Mouse (Mus musculus) myocyte (in vitro differentiated cells): ENCODE measurements around the gene Atp6v0d1. TPM values are rescaled to one million over a fixed set of nuclear protein-coding genes. Genes with fewer than 3 reads are reported as not detected.

Experiments
- H3K27me3 ChIP-seq: one replicate; pipeline ENCODE4 v1.6.1; 2011; ENCODE audit not compliant: control insufficient read depth, insufficient read depth, insufficient read length
- H3K36me3 ChIP-seq: one replicate; pipeline ENCODE4 v1.6.1; 2011; ENCODE audit not compliant: control insufficient read depth, insufficient read depth
- H3K4me2 ChIP-seq: one replicate; pipeline ENCODE4 v1.6.1; 2011; ENCODE audit warnings: low read depth, control low read depth
- H3K4me3 ChIP-seq: one replicate; pipeline ENCODE4 v1.5.1; 2011; ENCODE audit warnings: mild to moderate bottlenecking, control low read depth, moderate library complexity
- H3K79me2 ChIP-seq: one replicate; pipeline ENCODE4 v1.6.1; 2011; ENCODE audit not compliant: control insufficient read depth, insufficient read depth
- H3ac ChIP-seq: one replicate; pipeline ENCODE4 v1.6.1; 2011; ENCODE audit not compliant: control insufficient read depth, insufficient read length
- CEBPB ChIP-seq: IDR thresholded peaks from 2 replicates; pipeline ENCODE4 v1.6.1; 2011; ENCODE audit warnings: mild to moderate bottlenecking, moderate library complexity; ENCODE audit not compliant: poor library complexity, insufficient read depth, severe bottlenecking
- E2F4 ChIP-seq: IDR thresholded peaks from one replicate; pipeline ENCODE4 v1.6.1; 2011; ENCODE audit warnings: mild to moderate bottlenecking, control low read depth, moderate library complexity; ENCODE audit not compliant: insufficient read depth
- MAX ChIP-seq: IDR thresholded peaks from one replicate; pipeline ENCODE4 v1.6.1; 2011; ENCODE audit warnings: low read depth, mild to moderate bottlenecking, control low read depth
- MYOD1 ChIP-seq, 3 experiments: IDR thresholded peaks; one replicate each; pipeline ENCODE4 v1.6.1; 2011; ENCODE audit warnings: control low read depth in 2 of 3, low read depth in 2 of 3, mild to moderate bottlenecking in 2 of 3, moderate library complexity in 1 of 3; ENCODE audit not compliant: insufficient read length in 2 of 3, control insufficient read depth in 1 of 3
- MYOG ChIP-seq, 3 experiments: IDR thresholded peaks; one replicate each; pipeline ENCODE4 v1.6.1; 2011; ENCODE audit warnings: control low read depth in 2 of 3, low read depth in 2 of 3, mild to moderate bottlenecking in 2 of 3; ENCODE audit not compliant: insufficient read length in 2 of 3, control insufficient read depth in 1 of 3, insufficient read depth in 1 of 3
- POLR2A ChIP-seq: IDR thresholded peaks from one replicate; pipeline ENCODE4 v1.6.1; 2011; ENCODE audit warnings: low read depth, mild to moderate bottlenecking, control low read depth, moderate library complexity; ENCODE audit not compliant: insufficient read length
- POLR2AphosphoS2 ChIP-seq: IDR thresholded peaks from one replicate; pipeline ENCODE4 v1.6.1; 2011; ENCODE audit warnings: low read depth, control low read depth; ENCODE audit not compliant: insufficient read length
- REST ChIP-seq: IDR thresholded peaks from one replicate; pipeline ENCODE4 v1.6.1; 2011; ENCODE audit warnings: mild to moderate bottlenecking, control low read depth, moderate library complexity; ENCODE audit not compliant: insufficient read depth, insufficient read length
- SRF ChIP-seq: IDR thresholded peaks from one replicate; pipeline ENCODE4 v1.6.1; 2011; ENCODE audit warnings: low read depth; ENCODE audit not compliant: control insufficient read depth, insufficient read length
- TCF12 ChIP-seq: IDR thresholded peaks from one replicate; pipeline ENCODE4 v1.6.1; 2011; ENCODE audit warnings: mild to moderate bottlenecking, control low read depth; ENCODE audit not compliant: poor library complexity, insufficient read depth, severe bottlenecking
- TCF3 ChIP-seq: IDR thresholded peaks from one replicate; pipeline ENCODE4 v1.6.1; 2011; ENCODE audit warnings: low read depth, control low read depth; ENCODE audit not compliant: insufficient read length
- USF1 ChIP-seq: IDR thresholded peaks from one replicate; pipeline ENCODE4 v1.6.1; 2011; ENCODE audit warnings: low read depth, mild to moderate bottlenecking, control low read depth, moderate library complexity
- polyA plus RNA-seq: library from polyadenylated mRNA; unstranded; fragments of >200 nt; fragmentation: generic; extraction: Trizol; gene quantifications from one replicate; pipeline ENCODE4 v1.2.1, GENCODE M21; 2012; ENCODE audit warnings: missing spikeins

Atp6v0d1 gene
- polyA plus RNA-seq, 1 experiment = 126 TPM

- no peaks in the 10 kb centered on the region for H3K27me3 ChIP-seq
- no peak overlapping the region for H3K4me3 ChIP-seq
- H3K4me2 ChIP-seq = peak overlapping the region; percentile 12
- H3K79me2 ChIP-seq = no peaks in the 10 kb centered on the region
- H3ac ChIP-seq = no peak overlapping the region
- TF ChIP-seq MYOD1 (IDR thresholded peaks at IDR 0.05; ENCODE audit: control insufficient read depth in 1 of 3, insufficient read length in 2 of 3, low read depth in 2 of 3) (no peak), POLR2AphosphoS2 (no peak), USF1 (peak; percentile 23), MAX (no peak)
- H3K36me3 ChIP-seq = no peaks in the 10 kb centered on the region
Measured at GRCm38 (mm10) chr8:105601301-105601700, 35.5 kb upstream of the Atp6v0d1 start.

DNA sequence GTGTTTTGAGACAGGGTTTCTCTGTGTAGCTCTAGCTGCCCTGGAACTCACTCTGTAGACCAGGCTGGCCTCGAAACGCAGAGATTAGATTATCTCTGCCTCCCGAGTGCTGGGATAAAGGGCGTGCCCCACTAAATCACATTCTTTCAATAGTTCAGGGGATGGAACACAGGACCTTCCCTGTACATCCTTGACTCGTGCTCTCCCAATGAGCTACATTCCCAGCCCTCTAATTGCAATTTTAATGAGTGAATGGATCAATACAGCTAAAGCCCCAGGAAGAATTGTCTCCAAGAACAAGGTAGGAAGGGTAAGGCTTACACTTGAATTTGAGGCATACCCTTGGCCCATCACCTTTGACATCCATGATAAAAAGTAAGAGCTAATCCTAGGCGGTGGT, 32.9 kb upstream of the Atp6v0d1 start:
- Histone ChIP-seq H3K4me2 (no peak overlapping the region), H3K4me3 (no peak overlapping the region), H3K79me2 (no peaks in the 10 kb centered on the region), H3K36me3 (no peaks in the 10 kb centered on the region), H3ac (no peak overlapping the region), H3K27me3 (no peaks in the 10 kb centered on the region)
- TF ChIP-seq MAX = no peak
- TF ChIP-seq USF1 = no peak
- TF ChIP-seq MYOG (IDR thresholded peaks at IDR 0.05; ENCODE audit: control insufficient read depth in 1 of 3, insufficient read depth in 1 of 3, insufficient read length in 2 of 3, low read depth in 2 of 3) = no peak
- no peak for TF ChIP-seq MYOD1 (IDR thresholded peaks at IDR 0.05; ENCODE audit: control insufficient read depth in 1 of 3, insufficient read length in 2 of 3, low read depth in 2 of 3)
- TF ChIP-seq SRF = no peak
- no peak for TF ChIP-seq REST
- TF ChIP-seq CEBPB = no peak

GRCm38 (mm10) chr8:105596362-105597034, 30.7 kb upstream of the Atp6v0d1 start:
- Histone ChIP-seq H3K27me3 (no peaks in the 10 kb centered on the region), H3ac (no peak overlapping the region), H3K4me3 (peak overlapping the region; percentile 40)

GRCm38 (mm10) chr8:105594451-105595242, 28.8 kb upstream of the Atp6v0d1 start:
- Histone ChIP-seq H3K36me3 (no peaks in the 10 kb centered on the region), H3K4me3 (peak overlapping the region; percentile 40), H3K4me2 (peak overlapping the region; percentile 91), H3K79me2 (no peaks in the 10 kb centered on the region), H3ac (no peak overlapping the region), H3K27me3 (no peaks in the 10 kb centered on the region)
- TF ChIP-seq POLR2A = peak; percentile 8
- TF ChIP-seq MAX = no peak

More at GRCm38 (mm10) chr8:105596362-105597034, 30.7 kb upstream of the Atp6v0d1 start:
- no peaks in the 10 kb centered on the region for H3K79me2 ChIP-seq
- TF ChIP-seq TCF12 (no peak), TCF3 (no peak), REST (no peak), POLR2A (no peak), SRF (no peak), E2F4 (no peak), MYOG (IDR thresholded peaks at IDR 0.05; ENCODE audit: control insufficient read depth in 1 of 3, insufficient read depth in 1 of 3, insufficient read length in 2 of 3, low read depth in 2 of 3) (peak in 1 of 3 experiments; percentile 42), MYOD1 (IDR thresholded peaks at IDR 0.05; ENCODE audit: control insufficient read depth in 1 of 3, insufficient read length in 2 of 3, low read depth in 2 of 3) (peak in 1 of 3 experiments; percentile 36), USF1 (no peak), MAX (no peak), POLR2AphosphoS2 (no peak), CEBPB (no peak)
- no peaks in the 10 kb centered on the region for H3K36me3 ChIP-seq
- peak overlapping the region; percentile 91 for H3K4me2 ChIP-seq

DNA sequence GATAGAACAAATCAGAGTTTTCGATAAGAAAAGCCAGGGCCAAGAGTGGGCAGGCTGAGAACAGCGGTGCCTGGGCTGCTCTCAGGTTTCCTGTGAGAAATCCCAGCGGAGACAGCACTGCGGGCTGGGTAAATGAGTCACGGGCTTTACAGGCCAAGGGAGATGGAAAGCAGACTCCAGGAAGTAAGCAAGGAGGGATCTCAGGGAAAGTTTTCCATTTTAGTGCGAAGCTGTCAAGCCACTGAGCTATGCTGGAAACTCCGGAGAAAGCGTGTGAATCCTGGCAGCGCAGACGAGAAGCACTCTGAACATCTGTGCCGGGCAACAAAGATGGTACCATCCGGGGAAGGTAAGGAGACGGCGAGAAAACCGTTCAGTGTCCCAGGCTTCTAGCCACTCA, 28.0 kb upstream of the Atp6v0d1 start:
- peak overlapping the region; percentile 91 for H3K4me2 ChIP-seq
- H3K79me2 ChIP-seq = no peaks in the 10 kb centered on the region
- H3K27me3 ChIP-seq = no peaks in the 10 kb centered on the region
- H3ac ChIP-seq = no peak overlapping the region
- no peaks in the 10 kb centered on the region for H3K36me3 ChIP-seq
- H3K4me3 ChIP-seq = peak overlapping the region; percentile 40
- TF ChIP-seq USF1 = no peak
- TF ChIP-seq TCF3 = no peak
- no peak for TF ChIP-seq MAX
- TF ChIP-seq MYOG (IDR thresholded peaks at IDR 0.05; ENCODE audit: control insufficient read depth in 1 of 3, insufficient read depth in 1 of 3, insufficient read length in 2 of 3, low read depth in 2 of 3) = no peak
- TF ChIP-seq SRF = peak; percentile 19
- peak; percentile 15 for TF ChIP-seq POLR2AphosphoS2
- TF ChIP-seq REST = no peak
- no peak for TF ChIP-seq POLR2A
- no peak for TF ChIP-seq MYOD1 (IDR thresholded peaks at IDR 0.05; ENCODE audit: control insufficient read depth in 1 of 3, insufficient read length in 2 of 3, low read depth in 2 of 3)
